Mouse (Mus musculus) heart, postnatal 0 days (tissue): Measurements from ENCODE around the gene Urb2. TPM values are rescaled to one million over a fixed set of nuclear protein-coding genes. Genes with fewer than 3 reads are reported as not detected.

Source experiments
- ATAC-seq: fragments of 200-750 bp; cut with Nextera tagmentation; 2 replicates; pipeline ENCODE4 v1.8.0; 2017; ENCODE audit warnings: low read depth, moderate number of reproducible peaks, moderate library complexity; ENCODE audit not compliant: insufficient read depth
- DNase-seq: peaks from one replicate; pipeline ENCODE4 v3.0.0-alpha.2; 2016; ENCODE audit warnings: low spot score
- H3K27ac ChIP-seq: fragments of 300-500 bp; sonication (generic); 2 replicates; pipeline ENCODE4 v1.5.1; 2014; ENCODE audit warnings: low read depth, mild to moderate bottlenecking
- H3K27me3 ChIP-seq: fragments of 300-500 bp; sonication (generic); 2 replicates; pipeline ENCODE4 v1.6.1; 2014; ENCODE audit warnings: low read length, mixed read lengths; ENCODE audit not compliant: control insufficient read depth, insufficient read depth
- H3K36me3 ChIP-seq: fragments of 300-500 bp; sonication (generic); replicated peaks from 2 replicates; pipeline ENCODE4 v1.6.1; 2014; ENCODE audit warnings: low read length, mixed read lengths; ENCODE audit not compliant: control insufficient read depth, insufficient read depth
- H3K4me1 ChIP-seq: fragments of 300-500 bp; sonication (generic); 2 replicates; pipeline ENCODE4 v1.6.1; 2014; ENCODE audit warnings: antibody characterized with exemption; ENCODE audit not compliant: control insufficient read depth, insufficient read depth
- H3K4me2 ChIP-seq: fragments of 300-500 bp; sonication (generic); 2 replicates; pipeline ENCODE4 v1.6.1; 2014; ENCODE audit warnings: low read depth, mild to moderate bottlenecking, low read length, moderate library complexity
- H3K4me3 ChIP-seq: fragments of 300-500 bp; sonication (generic); 2 replicates; pipeline ENCODE4 v1.5.1; 2014; ENCODE audit warnings: low read depth, low read length
- H3K9ac ChIP-seq: fragments of 300-500 bp; sonication (generic); replicated peaks from 2 replicates; pipeline ENCODE4 v1.6.1; 2014; ENCODE audit warnings: low read depth, low read length, mixed read lengths
- H3K9me3 ChIP-seq: fragments of 300-500 bp; sonication (generic); replicated peaks from 2 replicates; pipeline ENCODE4 v1.6.1; 2016; ENCODE audit warnings: low read length; ENCODE audit not compliant: control insufficient read depth
- CTCF ChIP-seq: IDR thresholded peaks from 2 replicates; pipeline ENCODE4 v1.5.1; 2016; ENCODE audit warnings: antibody characterized with exemption, control low read depth, low read depth
- EP300 ChIP-seq: IDR thresholded peaks from 2 replicates; pipeline ENCODE4 v1.6.1; 2016; ENCODE audit warnings: antibody characterized with exemption, low read depth
- WGBS: fragments of 180-500 bp; shearing (Covaris S2); extraction: QIAGEN DNeasy Blood & Tissue Kit; methylation state at CpG from one replicate; pipeline ENCODE4 v1.1.7; 2014; 5-methylcytosine and 5-hydroxymethylcytosine counted together
- polyA plus RNA-seq: library from polyadenylated mRNA; unstranded; fragments of >200 nt; fragmentation: Nextera tagmentation; extraction: Ambion mirVana; gene quantifications from 2 replicates; pipeline ENCODE4 v1.2.1, GENCODE M21; 2015
- total RNA-seq: library from RNA; depleted of rRNA; stranded (reverse); fragments of >200 nt; gene quantifications from 2 replicates; pipeline ENCODE4 v1.2.3, GENCODE M21; 2014; ENCODE audit warnings: low replicate concordance

Urb2 gene
- total and polyA plus RNA-seq, 2 experiments from 2014 or later, result 0.97 to 9.8 TPM

DNA sequence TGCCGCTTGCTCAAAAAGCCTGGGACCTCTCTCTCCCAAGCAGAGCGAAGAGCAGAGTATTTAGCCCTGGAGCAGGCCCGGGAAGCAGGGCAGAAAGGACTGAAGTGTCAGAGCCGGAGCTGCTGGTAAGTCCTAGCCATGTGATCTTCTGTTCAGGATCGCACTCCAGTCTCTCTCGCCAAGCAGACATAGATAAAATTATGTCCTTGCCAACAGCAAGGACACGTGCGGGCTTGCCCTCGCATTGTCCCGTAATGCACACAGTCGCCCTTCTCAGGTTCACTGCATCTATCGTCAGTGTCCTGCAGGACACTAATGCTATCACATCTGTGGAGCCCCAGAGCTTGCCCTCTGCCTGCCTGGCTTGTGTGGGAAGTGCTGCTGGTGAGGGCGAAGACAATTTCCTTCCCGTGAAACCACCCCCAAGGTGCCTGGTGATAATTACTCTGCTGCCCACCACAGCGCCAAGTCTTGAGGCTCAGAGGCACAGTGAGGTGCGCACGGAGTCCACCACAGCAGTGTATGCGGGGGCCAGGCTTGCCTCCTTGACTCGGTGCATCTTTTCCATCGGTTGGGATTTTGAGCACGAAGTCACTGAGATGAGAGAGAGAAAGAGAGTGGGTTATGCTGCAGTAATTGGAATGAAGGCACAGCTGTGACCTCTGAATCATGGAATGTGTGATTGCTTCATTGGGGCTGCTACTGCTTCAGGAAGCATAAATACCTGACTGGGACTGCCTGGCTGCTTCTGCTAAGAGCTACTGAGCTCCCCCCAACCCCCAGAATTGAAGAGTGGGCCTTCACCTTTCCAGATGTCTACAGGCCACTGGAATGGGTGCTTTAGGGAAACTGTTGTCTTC lies 59.4 kb downstream of the Urb2 start:
- Histone ChIP-seq H3K4me2 (no peak overlapping the region), H3K4me3 (no peak overlapping the region), H3K27me3 (no peaks in the 10 kb centered on the region), H3K4me1 (peaks cover 16% of the 10 kb centered on the region), H3K9ac (no peak overlapping the region), H3K27ac (peak overlapping the region; percentile 6; the same call in 1 of the 2 replicates), H3K9me3 (no peaks in the 10 kb centered on the region), H3K36me3 (no peaks in the 10 kb centered on the region)
- ATAC-seq (peak; percentile 70), DNase-seq (peak; percentile 31)
- WGBS, result 44% methylated on average over 21 of the region's 21 CpGs
- TF ChIP-seq CTCF, result no peak
- no peak for TF ChIP-seq EP300

DNA sequence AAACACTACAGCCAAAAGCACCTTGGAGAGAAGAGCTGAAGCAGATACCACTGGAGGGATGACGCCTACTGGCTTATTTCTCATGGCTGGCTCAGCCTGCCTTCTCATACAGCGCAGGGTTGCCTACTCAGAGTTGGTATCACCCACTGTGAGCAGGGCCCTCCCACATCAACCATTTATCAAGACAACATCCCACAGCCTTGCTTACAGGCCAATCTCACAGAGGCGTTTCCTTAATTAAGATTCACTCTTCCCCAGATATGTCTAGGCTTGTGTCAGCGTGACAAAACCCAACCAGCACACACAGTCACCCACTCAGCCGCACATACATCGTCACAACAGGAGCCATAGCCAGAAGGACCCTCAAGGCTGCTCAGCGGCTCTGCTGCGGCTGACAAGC lies 61.3 kb downstream of the Urb2 start:
- Histone ChIP-seq H3K27me3 (no peaks in the 10 kb centered on the region), H3K36me3 (no peaks in the 10 kb centered on the region), H3K27ac (no peak overlapping the region), H3K9me3 (no peaks in the 10 kb centered on the region), H3K9ac (no peak overlapping the region), H3K4me1 (peaks cover 13% of the 10 kb centered on the region), H3K4me3 (no peak overlapping the region), H3K4me2 (no peak overlapping the region)
- 91% methylated on average over 8 of the region's 8 CpGs for WGBS
- TF ChIP-seq EP300, result no peak
- no peak for TF ChIP-seq CTCF
- ATAC-seq, result no peak
- no peak for DNase-seq

DNA sequence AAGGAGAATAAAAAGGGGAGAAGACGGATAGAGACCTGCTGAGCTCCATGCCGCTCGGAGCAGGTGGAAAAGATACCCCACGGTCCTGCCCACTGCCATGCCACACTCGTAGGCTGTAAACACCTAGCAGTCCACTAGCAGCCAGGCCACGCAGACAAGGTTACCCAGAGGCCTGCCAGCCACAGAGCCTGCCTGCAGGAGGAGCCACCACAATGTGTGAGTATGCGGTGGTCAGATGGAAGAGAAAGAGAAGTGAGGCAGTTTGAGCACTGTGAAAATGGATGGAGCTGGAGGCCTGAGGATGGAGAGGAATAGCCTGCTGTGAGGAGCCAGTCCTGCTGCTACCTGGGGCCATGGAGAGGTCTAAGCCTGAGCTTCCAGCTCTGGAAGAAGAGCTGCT lies 62.3 kb downstream of the Urb2 start:
- ATAC-seq, result no peak
- 86% methylated on average over 7 of the region's 7 CpGs for WGBS

DNA sequence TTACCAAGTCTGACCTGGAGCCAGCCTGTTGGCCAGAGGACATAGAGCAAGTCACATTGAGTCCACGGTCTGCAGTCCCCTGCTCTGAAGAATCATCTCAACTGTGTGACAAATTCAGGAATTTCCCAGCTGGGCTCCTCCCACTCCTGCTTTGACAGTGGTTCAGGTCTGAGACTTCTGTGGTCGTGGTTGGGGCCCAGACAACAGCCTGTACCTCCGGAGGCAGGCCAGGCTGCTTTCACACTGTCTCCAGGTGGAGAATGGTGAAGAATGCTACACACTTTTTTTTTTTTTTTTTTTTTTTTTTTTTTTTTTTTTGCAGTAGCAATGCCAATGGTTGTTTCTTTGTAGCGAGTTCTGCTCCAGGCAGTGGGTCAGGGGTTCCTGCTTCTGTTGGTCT lies 64.4 kb downstream of the Urb2 start:
- Histone ChIP-seq H3K9ac (no peak overlapping the region), H3K9me3 (no peaks in the 10 kb centered on the region), H3K4me2 (no peak overlapping the region), H3K27ac (no peak overlapping the region), H3K27me3 (no peaks in the 10 kb centered on the region), H3K4me1 (peaks cover 6% of the 10 kb centered on the region), H3K36me3 (no peaks in the 10 kb centered on the region), H3K4me3 (no peak overlapping the region)
- no peak for DNase-seq
- 48% methylated on average over 4 of the region's 4 CpGs for WGBS
- TF ChIP-seq EP300 (no peak), CTCF (no peak)
- ATAC-seq, result no peak

More for the DNA sequence above, 62.3 kb downstream of the Urb2 start:
- no peaks in the 10 kb centered on the region for H3K27me3 ChIP-seq
- H3K9me3 ChIP-seq, result no peaks in the 10 kb centered on the region
- no peak for DNase-seq
- no peak overlapping the region for H3K4me3 ChIP-seq
- H3K27ac ChIP-seq, result no peak overlapping the region
- no peak overlapping the region for H3K9ac ChIP-seq
- H3K36me3 ChIP-seq, result no peaks in the 10 kb centered on the region
- TF ChIP-seq CTCF, result peak; percentile 23; the same call in 1 of the 2 replicates
- no peak for TF ChIP-seq EP300
- H3K4me2 ChIP-seq, result no peak overlapping the region
- H3K4me1 ChIP-seq, result peaks cover 13% of the 10 kb centered on the region

DNA sequence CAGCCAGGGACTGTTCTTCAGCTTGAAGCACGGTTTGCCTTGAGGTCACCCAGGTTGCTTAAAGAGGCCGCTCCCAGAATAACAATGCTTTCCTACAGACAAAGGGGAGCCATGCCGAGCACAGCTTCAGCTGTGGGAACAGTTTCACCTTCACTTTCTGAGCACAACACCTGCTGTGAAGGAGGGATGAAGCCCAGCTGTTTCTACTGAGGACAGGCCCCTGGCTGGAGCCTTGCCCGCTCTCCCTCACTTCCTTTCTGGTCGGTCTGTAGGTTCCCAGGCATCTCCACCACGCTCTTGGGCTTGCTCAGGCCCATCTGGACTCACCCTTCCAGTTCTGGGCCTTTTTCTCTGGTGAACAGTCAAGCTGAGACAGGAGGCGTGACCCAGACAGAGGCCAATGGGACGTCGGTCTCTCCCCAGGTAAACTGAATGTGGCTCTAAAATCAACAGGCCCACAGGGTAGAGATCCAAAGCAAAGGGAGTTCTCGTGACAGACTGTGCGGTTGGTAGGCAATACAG lies 66.8 kb downstream of the Urb2 start:
- H3K9ac ChIP-seq, result no peak overlapping the region
- no peaks in the 10 kb centered on the region for H3K9me3 ChIP-seq
- H3K4me3 ChIP-seq, result no peak overlapping the region
- WGBS, result 67% methylated on average over 11 of the region's 11 CpGs
- no peaks in the 10 kb centered on the region for H3K4me1 ChIP-seq
- no peak overlapping the region for H3K27ac ChIP-seq
- no peak for TF ChIP-seq EP300
- no peak for TF ChIP-seq CTCF
- ATAC-seq, result no peak
- no peak for DNase-seq
- no peaks in the 10 kb centered on the region for H3K36me3 ChIP-seq
- H3K4me2 ChIP-seq, result no peak overlapping the region
- no peaks in the 10 kb centered on the region for H3K27me3 ChIP-seq
